Mouse (Mus musculus): ENCODE results near the gene Gm14085.
"Not testable (repeated sequence)": the region's sequence is repeated elsewhere in the genome, so short reads cannot be mapped to it uniquely, and the experiment has no call there.

DNA sequence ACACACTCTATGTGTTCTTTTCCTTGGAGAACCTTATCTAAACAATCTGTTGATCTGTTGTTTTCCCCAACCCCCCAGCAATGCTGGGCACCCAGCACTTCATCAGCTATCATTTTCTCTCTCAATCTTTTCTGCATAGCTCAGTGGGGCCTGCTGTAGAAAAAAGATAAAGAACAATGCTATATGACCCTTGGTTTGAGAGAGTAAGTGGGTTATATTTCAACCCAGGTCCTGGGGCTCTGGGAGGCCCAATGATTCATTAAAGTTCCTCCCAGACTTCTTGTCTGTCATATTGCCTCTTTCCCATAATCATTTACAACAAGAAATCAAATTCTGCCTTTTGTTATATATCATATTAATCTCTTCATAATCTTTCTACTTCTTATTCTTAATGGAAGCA, 1.4 kb downstream of the Gm14085 start:
- not testable (repeated sequence) for TF ChIP-seq CTCF (IDR thresholded peaks at IDR 0.05; ENCODE audit: control insufficient read depth, insufficient read depth, low read length); POLR2A (IDR thresholded peaks at IDR 0.05; ENCODE audit: borderline replicate concordance, control insufficient read depth, low read depth, low read length)
